Mouse (Mus musculus): ENCODE measurements around the gene Rrp7a.

DNA sequence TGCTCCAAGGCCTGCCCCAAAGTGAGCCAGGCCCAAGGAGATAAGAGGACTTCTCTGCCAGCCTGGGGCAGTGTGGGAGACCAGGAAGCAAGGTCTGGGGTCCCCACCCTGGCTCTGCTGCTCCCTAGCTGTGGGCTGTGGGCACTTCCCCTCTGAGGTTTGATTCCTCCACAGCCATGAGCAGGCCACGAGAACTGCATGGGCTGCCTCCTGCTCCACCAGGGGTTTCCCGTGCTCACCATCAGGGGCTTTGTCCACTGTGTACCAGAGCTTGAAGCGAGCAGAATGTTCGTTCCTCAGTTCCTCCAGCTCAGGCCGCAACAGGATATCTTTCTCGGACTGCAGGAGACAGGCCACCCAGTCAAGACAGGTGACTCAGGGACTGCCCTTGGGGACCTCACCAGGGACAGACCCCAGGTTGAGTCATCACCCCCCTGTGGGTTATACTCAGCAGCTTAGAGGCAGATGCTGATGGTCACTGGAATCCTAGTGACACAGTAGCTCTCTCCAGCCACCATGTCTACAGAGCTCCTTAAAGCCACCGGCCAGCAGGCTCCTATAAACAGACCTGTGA, 36.1 kb upstream of the Rrp7a start:
- TF ChIP-seq GATA1 (IDR thresholded peaks at IDR 0.05; ENCODE audit: low read length) (no peak), TAL1 (IDR thresholded peaks at IDR 0.05; ENCODE audit: low read length) (no peak)

Measured in erythroblast, embryonic 14.5 days (primary cell).